Mouse (Mus musculus) MEL (cell line): Measurements from ENCODE around the gene Nkx6-1. TPM values are rescaled to one million over a fixed set of nuclear protein-coding genes. Genes with fewer than 3 reads are reported as not detected.

Experiments used
- DNase-seq: peaks from one replicate; pipeline ENCODE4 v3.0.0; 2011; ENCODE audit warnings: low read depth, low spot score
- H3K27ac ChIP-seq: 2 replicates; pipeline ENCODE4 v1.5.1; 2012; ENCODE audit warnings: low read depth, mild to moderate bottlenecking, control low read depth, low read length, moderate library complexity; ENCODE audit not compliant: control insufficient read depth
- H3K27me3 ChIP-seq, 2 experiments: fragments of 150-350 bp in 1 of 2; sonication (generic) in 1 of 2; 2 replicates each; pipeline ENCODE4 v1.6.1; 2012; ENCODE audit warnings: low read length in 2 of 2, mild to moderate bottlenecking in 2 of 2, improper control_type of control experiment in 1 of 2, moderate library complexity in 1 of 2; ENCODE audit not compliant: insufficient read depth in 2 of 2, control insufficient read depth in 1 of 2
- H3K36me3 ChIP-seq, 2 experiments: 2 replicates each; pipeline ENCODE4 v1.6.1; 2012 to 2014; ENCODE audit warnings: low read length in 2 of 2, improper control_type of control experiment in 1 of 2, inconsistent platforms in 1 of 2, mild to moderate bottlenecking in 1 of 2; ENCODE audit not compliant: insufficient read depth in 2 of 2, control insufficient read depth in 1 of 2
- H3K4me1 ChIP-seq, 2 experiments: fragments of 150-350 bp in 1 of 2; sonication (generic) in 1 of 2; 2 replicates each; pipeline ENCODE4 v1.6.1; 2012; ENCODE audit warnings: low read length in 2 of 2, improper control_type of control experiment in 1 of 2, mild to moderate bottlenecking in 1 of 2; ENCODE audit not compliant: insufficient read depth in 2 of 2, control insufficient read depth in 1 of 2
- H3K4me3 ChIP-seq, 2 experiments: fragments of 150-350 bp in 1 of 2; sonication (generic) in 1 of 2; 2 replicates each; pipeline ENCODE4 v1.5.1; 2012; ENCODE audit warnings: low read depth in 2 of 2, low read length in 2 of 2, mild to moderate bottlenecking in 2 of 2, moderate library complexity in 2 of 2, control low read depth in 1 of 2, improper control_type of control experiment in 1 of 2; ENCODE audit not compliant: control insufficient read depth in 1 of 2, insufficient read depth in 1 of 2
- H3K79me2 ChIP-seq: 2 replicates; pipeline ENCODE4 v1.6.1; 2012; ENCODE audit warnings: mild to moderate bottlenecking, low read length, moderate library complexity; ENCODE audit not compliant: control insufficient read depth, poor library complexity, insufficient read depth
- H3K9ac ChIP-seq: 2 replicates; pipeline ENCODE4 v1.6.1; 2012; ENCODE audit warnings: low read depth, mild to moderate bottlenecking, control low read depth, low read length, moderate library complexity; ENCODE audit not compliant: control insufficient read depth, poor library complexity, severe bottlenecking
- H3K9me3 ChIP-seq: fragments of 150-350 bp; sonication (generic); replicated peaks from 2 replicates; pipeline ENCODE4 v1.6.1; 2012; ENCODE audit warnings: mild to moderate bottlenecking, low read length, improper control_type of control experiment, moderate library complexity; ENCODE audit not compliant: insufficient read depth
- BHLHE40 ChIP-seq: IDR thresholded peaks from 2 replicates; pipeline ENCODE4 v1.6.1; 2012; ENCODE audit warnings: low read depth, mild to moderate bottlenecking, inconsistent platforms, low read length, improper control_type of control experiment, borderline replicate concordance
- E2F4 ChIP-seq: IDR thresholded peaks from 2 replicates; pipeline ENCODE4 v1.6.1; 2011; ENCODE audit warnings: low read depth, low read length, improper control_type of control experiment, borderline replicate concordance
- GABPA ChIP-seq: IDR thresholded peaks from 2 replicates; pipeline ENCODE4 v1.6.1; 2012; ENCODE audit warnings: low read depth, mild to moderate bottlenecking, inconsistent platforms, low read length, improper control_type of control experiment, moderate library complexity
- MAFK ChIP-seq: IDR thresholded peaks from 2 replicates; pipeline ENCODE4 v1.6.1; 2011; ENCODE audit warnings: low read depth, mild to moderate bottlenecking, low read length, improper control_type of control experiment, borderline replicate concordance
- MAZ ChIP-seq: IDR thresholded peaks from 2 replicates; pipeline ENCODE4 v1.6.1; 2012; ENCODE audit warnings: low read depth, mild to moderate bottlenecking, inconsistent platforms, low read length, improper control_type of control experiment
- MEF2A ChIP-seq: IDR thresholded peaks from 2 replicates; pipeline ENCODE4 v1.6.1; 2014; ENCODE audit warnings: low read depth, mild to moderate bottlenecking, inconsistent platforms, low read length, improper control_type of control experiment; ENCODE audit not compliant: poor library complexity, insufficient replicate concordance, severe bottlenecking; ENCODE audit errors: extremely low read depth
- MXI1 ChIP-seq: IDR thresholded peaks from 2 replicates; pipeline ENCODE4 v1.6.1; 2011; ENCODE audit warnings: mild to moderate bottlenecking, low read depth, low read length, improper control_type of control experiment
- NRF1 ChIP-seq: IDR thresholded peaks from 2 replicates; pipeline ENCODE4 v1.6.1; 2014; ENCODE audit warnings: low read depth, mild to moderate bottlenecking, inconsistent platforms, low read length, improper control_type of control experiment, moderate library complexity; ENCODE audit not compliant: poor library complexity, insufficient read depth, severe bottlenecking
- POLR2A ChIP-seq, 2 experiments: IDR thresholded peaks; 2 replicates each; pipeline ENCODE4 v1.6.1; 2011 to 2012; ENCODE audit warnings: low read length in 2 of 2, mild to moderate bottlenecking in 2 of 2, control low read depth in 1 of 2, improper control_type of control experiment in 1 of 2, low read depth in 1 of 2, moderate library complexity in 1 of 2; ENCODE audit not compliant: control insufficient read depth in 1 of 2, insufficient read depth in 1 of 2, poor library complexity in 1 of 2
- POLR2AphosphoS2 ChIP-seq: IDR thresholded peaks from 2 replicates; pipeline ENCODE4 v1.6.1; 2011; ENCODE audit warnings: low read length, improper control_type of control experiment
- POLR2AphosphoS5 ChIP-seq: IDR thresholded peaks from 2 replicates; pipeline ENCODE4 v1.6.1; 2012; ENCODE audit warnings: low read depth, borderline replicate concordance, mild to moderate bottlenecking, inconsistent platforms, low read length, moderate library complexity, mixed read lengths
- RAD21 ChIP-seq: IDR thresholded peaks from 2 replicates; pipeline ENCODE4 v1.6.1; 2011; ENCODE audit warnings: mild to moderate bottlenecking, low read depth, low read length, improper control_type of control experiment
- SMC3 ChIP-seq: IDR thresholded peaks from 2 replicates; pipeline ENCODE4 v1.6.1; 2011; ENCODE audit warnings: low read depth, low read length, improper control_type of control experiment
- TCF12 ChIP-seq: IDR thresholded peaks from 2 replicates; pipeline ENCODE4 v1.6.1; 2014; ENCODE audit warnings: low read depth, mild to moderate bottlenecking, inconsistent platforms, low read length, improper control_type of control experiment, moderate library complexity
- UBTF ChIP-seq: IDR thresholded peaks from 2 replicates; pipeline ENCODE4 v1.6.1; 2012; ENCODE audit warnings: low read depth, mild to moderate bottlenecking, inconsistent platforms, low read length, improper control_type of control experiment, moderate library complexity, borderline replicate concordance; ENCODE audit not compliant: insufficient read depth
- ZC3H11A ChIP-seq: IDR thresholded peaks from 2 replicates; pipeline ENCODE4 v1.6.1; 2012; ENCODE audit warnings: low read depth, mild to moderate bottlenecking, inconsistent platforms, low read length, improper control_type of control experiment
- ZMIZ1 ChIP-seq: IDR thresholded peaks from 2 replicates; pipeline ENCODE4 v1.6.1; 2012; ENCODE audit warnings: low read depth, mild to moderate bottlenecking, inconsistent platforms, low read length, improper control_type of control experiment, moderate library complexity
- ZNF384 ChIP-seq: IDR thresholded peaks from 2 replicates; pipeline ENCODE4 v1.6.1; 2012; ENCODE audit warnings: low read depth, mild to moderate bottlenecking, inconsistent platforms, low read length, improper control_type of control experiment
- polyA plus RNA-seq, 2 experiments: library from polyadenylated mRNA; stranded (reverse) in 1 of 2; unstranded in 1 of 2; fragments of >175 nt in 1 of 2; fragments of >200 nt in 1 of 2; gene quantifications; 2 replicates each; pipeline versions ENCODE4 v1.2.1 to v1.2.4; 2012; ENCODE audit warnings: low replicate concordance in 2 of 2, low read depth in 1 of 2; ENCODE audit not compliant: insufficient read length in 2 of 2, insufficient read depth in 1 of 2, missing spikeins in 1 of 2
- total RNA-seq: library from RNA; depleted of rRNA; stranded (reverse); fragments of 300-350 nt; gene quantifications from 2 replicates; pipeline ENCODE4 v1.2.3, GENCODE M21; 2012; rRNA removed

Nkx6-1 gene
- total RNA-seq (not detected in 2 replicates), polyA plus RNA-seq (not detected)

GRCm38 (mm10) chr5:101664945-101665615, at the start of gene Nkx6-1:
Gene Nkx6-1, minus strand, starts transcription at chr5:101664996.
- H3K9ac ChIP-seq = no peak within 1 kb of the TSS
- H3K79me2 ChIP-seq = no peaks in the 10 kb centered on the region
- TF ChIP-seq SMC3 (no peak), GABPA (no peak), MAZ (no peak), E2F4 (no peak), NRF1 (no peak), BHLHE40 (no peak), MAFK (no peak), UBTF (no peak), TCF12 (no peak)
- no peaks in the 10 kb centered on the region for H3K36me3 ChIP-seq
- H3K4me3 ChIP-seq = no peak within 1 kb of the TSS
- H3K4me1 ChIP-seq = no peaks in the 10 kb centered on the region
- H3K9me3 ChIP-seq = no peaks in the 10 kb centered on the region
- no peaks in the 10 kb centered on the region for H3K27me3 ChIP-seq
- DNase-seq = no peak
- no peak within 1 kb of the TSS for H3K27ac ChIP-seq

DNA sequence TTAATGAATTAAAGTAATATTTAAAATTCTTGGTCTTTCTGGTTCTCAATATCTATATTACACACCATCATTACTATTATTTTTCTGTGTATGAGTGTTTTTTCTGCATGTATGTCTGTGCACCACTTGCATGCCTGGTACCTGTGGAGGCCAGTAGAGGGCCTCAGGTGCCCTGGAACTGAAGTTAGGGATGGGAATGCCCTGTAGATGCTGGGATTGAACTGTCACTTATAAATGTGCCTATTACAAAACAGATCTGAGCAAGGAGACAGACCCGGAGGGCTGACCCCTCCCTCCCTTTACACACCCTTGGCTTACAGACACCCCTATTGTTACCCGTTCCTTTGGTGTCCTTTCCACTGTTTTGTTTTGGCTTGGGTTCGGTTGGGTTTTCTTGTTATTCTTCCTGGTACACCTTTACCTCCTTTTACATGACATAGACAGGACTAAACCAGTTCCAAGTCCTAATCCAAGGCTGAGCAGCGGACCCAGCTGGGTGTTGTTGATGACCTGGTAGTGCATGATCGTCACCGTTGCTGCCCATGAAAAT, 48.3 kb upstream of the Nkx6-1 start:
- Histone ChIP-seq H3K4me1 (no peaks in the 10 kb centered on the region), H3K9me3 (no peaks in the 10 kb centered on the region), H3K27me3 (no peaks in the 10 kb centered on the region), H3K9ac (no peak overlapping the region), H3K27ac (no peak overlapping the region), H3K36me3 (no peaks in the 10 kb centered on the region), H3K79me2 (no peaks in the 10 kb centered on the region), H3K4me3 (no peak overlapping the region)
- no peak for TF ChIP-seq ZC3H11A
- no peak for TF ChIP-seq BHLHE40
- no peak for TF ChIP-seq POLR2A (IDR thresholded peaks at IDR 0.05; ENCODE audit: control insufficient read depth in 1 of 2, insufficient read depth in 1 of 2, low read depth in 1 of 2, low read length in 2 of 2, poor library complexity in 1 of 2)
- no peak for TF ChIP-seq POLR2AphosphoS5
- TF ChIP-seq MEF2A = no peak
- TF ChIP-seq ZNF384 = no peak
- no peak for TF ChIP-seq E2F4
- no peak for TF ChIP-seq RAD21
- TF ChIP-seq POLR2AphosphoS2 = no peak
- TF ChIP-seq ZMIZ1 = no peak
- TF ChIP-seq MXI1 = no peak
- no peak for DNase-seq
